Mouse (Mus musculus) myocyte (in vitro differentiated cells): Measurements from ENCODE around the gene Golt1b. TPM values are rescaled to one million over a fixed set of nuclear protein-coding genes. Genes with fewer than 3 reads are reported as not detected.

Experiments
- H3K27me3 ChIP-seq: one replicate; pipeline ENCODE4 v1.6.1; 2011; ENCODE audit not compliant: control insufficient read depth, insufficient read depth, insufficient read length
- H3K36me3 ChIP-seq: one replicate; pipeline ENCODE4 v1.6.1; 2011; ENCODE audit not compliant: control insufficient read depth, insufficient read depth
- H3K4me2 ChIP-seq: one replicate; pipeline ENCODE4 v1.6.1; 2011; ENCODE audit warnings: low read depth, control low read depth
- H3K4me3 ChIP-seq: one replicate; pipeline ENCODE4 v1.5.1; 2011; ENCODE audit warnings: mild to moderate bottlenecking, control low read depth, moderate library complexity
- H3K79me2 ChIP-seq: one replicate; pipeline ENCODE4 v1.6.1; 2011; ENCODE audit not compliant: control insufficient read depth, insufficient read depth
- H3ac ChIP-seq: one replicate; pipeline ENCODE4 v1.6.1; 2011; ENCODE audit not compliant: control insufficient read depth, insufficient read length
- CEBPB ChIP-seq: IDR thresholded peaks from 2 replicates; pipeline ENCODE4 v1.6.1; 2011; ENCODE audit warnings: mild to moderate bottlenecking, moderate library complexity; ENCODE audit not compliant: poor library complexity, insufficient read depth, severe bottlenecking
- E2F4 ChIP-seq: IDR thresholded peaks from one replicate; pipeline ENCODE4 v1.6.1; 2011; ENCODE audit warnings: mild to moderate bottlenecking, control low read depth, moderate library complexity; ENCODE audit not compliant: insufficient read depth
- MAX ChIP-seq: IDR thresholded peaks from one replicate; pipeline ENCODE4 v1.6.1; 2011; ENCODE audit warnings: low read depth, mild to moderate bottlenecking, control low read depth
- MYOD1 ChIP-seq, 3 experiments: IDR thresholded peaks; one replicate each; pipeline ENCODE4 v1.6.1; 2011; ENCODE audit warnings: control low read depth in 2 of 3, low read depth in 2 of 3, mild to moderate bottlenecking in 2 of 3, moderate library complexity in 1 of 3; ENCODE audit not compliant: insufficient read length in 2 of 3, control insufficient read depth in 1 of 3
- MYOG ChIP-seq, 3 experiments: IDR thresholded peaks; one replicate each; pipeline ENCODE4 v1.6.1; 2011; ENCODE audit warnings: control low read depth in 2 of 3, low read depth in 2 of 3, mild to moderate bottlenecking in 2 of 3; ENCODE audit not compliant: insufficient read length in 2 of 3, control insufficient read depth in 1 of 3, insufficient read depth in 1 of 3
- POLR2A ChIP-seq: IDR thresholded peaks from one replicate; pipeline ENCODE4 v1.6.1; 2011; ENCODE audit warnings: low read depth, mild to moderate bottlenecking, control low read depth, moderate library complexity; ENCODE audit not compliant: insufficient read length
- POLR2AphosphoS2 ChIP-seq: IDR thresholded peaks from one replicate; pipeline ENCODE4 v1.6.1; 2011; ENCODE audit warnings: low read depth, control low read depth; ENCODE audit not compliant: insufficient read length
- REST ChIP-seq: IDR thresholded peaks from one replicate; pipeline ENCODE4 v1.6.1; 2011; ENCODE audit warnings: mild to moderate bottlenecking, control low read depth, moderate library complexity; ENCODE audit not compliant: insufficient read depth, insufficient read length
- SRF ChIP-seq: IDR thresholded peaks from one replicate; pipeline ENCODE4 v1.6.1; 2011; ENCODE audit warnings: low read depth; ENCODE audit not compliant: control insufficient read depth, insufficient read length
- TCF12 ChIP-seq: IDR thresholded peaks from one replicate; pipeline ENCODE4 v1.6.1; 2011; ENCODE audit warnings: mild to moderate bottlenecking, control low read depth; ENCODE audit not compliant: poor library complexity, insufficient read depth, severe bottlenecking
- TCF3 ChIP-seq: IDR thresholded peaks from one replicate; pipeline ENCODE4 v1.6.1; 2011; ENCODE audit warnings: low read depth, control low read depth; ENCODE audit not compliant: insufficient read length
- USF1 ChIP-seq: IDR thresholded peaks from one replicate; pipeline ENCODE4 v1.6.1; 2011; ENCODE audit warnings: low read depth, mild to moderate bottlenecking, control low read depth, moderate library complexity
- polyA plus RNA-seq: library from polyadenylated mRNA; unstranded; fragments of >200 nt; fragmentation: generic; extraction: Trizol; gene quantifications from one replicate; pipeline ENCODE4 v1.2.1, GENCODE M21; 2012; ENCODE audit warnings: missing spikeins

Golt1b gene
- polyA plus RNA-seq, 1 experiment: 22.7 TPM

DNA sequence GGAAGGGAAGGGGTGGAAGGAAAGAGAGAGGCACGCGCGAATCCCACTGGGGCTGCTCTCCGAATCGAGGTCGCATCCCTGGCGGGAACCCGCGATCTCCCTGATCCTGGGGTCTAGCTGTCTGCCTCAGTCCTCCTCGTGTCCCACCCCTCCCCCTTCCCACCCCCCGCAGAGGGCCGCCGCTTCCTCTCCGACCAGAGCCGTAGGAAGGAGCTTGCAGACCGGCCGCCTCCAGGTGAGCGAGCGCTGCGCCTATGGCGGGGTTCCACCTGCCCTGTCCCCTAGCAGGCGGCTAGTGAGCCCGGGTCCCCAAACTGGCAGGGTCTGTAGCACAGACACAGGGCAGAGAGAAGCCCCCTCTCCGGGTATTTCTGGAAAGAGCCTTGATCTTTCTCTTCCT is 27.6 kb downstream of the Golt1b start:
- TF ChIP-seq MYOD1 (IDR thresholded peaks at IDR 0.05; ENCODE audit: control insufficient read depth in 1 of 3, insufficient read length in 2 of 3, low read depth in 2 of 3) (no peak), TCF12 (no peak), REST (no peak), POLR2AphosphoS2 (no peak), E2F4 (no peak), USF1 (no peak), TCF3 (no peak), CEBPB (no peak), MAX (no peak), MYOG (IDR thresholded peaks at IDR 0.05; ENCODE audit: control insufficient read depth in 1 of 3, insufficient read depth in 1 of 3, insufficient read length in 2 of 3, low read depth in 2 of 3) (no peak), POLR2A (no peak), SRF (no peak)
- H3K79me2 ChIP-seq: no peaks in the 10 kb centered on the region
- H3K36me3 ChIP-seq: peaks cover 4% of the 10 kb centered on the region
- H3K4me2 ChIP-seq: no peak overlapping the region
- no peak overlapping the region for H3ac ChIP-seq
- no peaks in the 10 kb centered on the region for H3K27me3 ChIP-seq
- H3K4me3 ChIP-seq: no peak overlapping the region

DNA sequence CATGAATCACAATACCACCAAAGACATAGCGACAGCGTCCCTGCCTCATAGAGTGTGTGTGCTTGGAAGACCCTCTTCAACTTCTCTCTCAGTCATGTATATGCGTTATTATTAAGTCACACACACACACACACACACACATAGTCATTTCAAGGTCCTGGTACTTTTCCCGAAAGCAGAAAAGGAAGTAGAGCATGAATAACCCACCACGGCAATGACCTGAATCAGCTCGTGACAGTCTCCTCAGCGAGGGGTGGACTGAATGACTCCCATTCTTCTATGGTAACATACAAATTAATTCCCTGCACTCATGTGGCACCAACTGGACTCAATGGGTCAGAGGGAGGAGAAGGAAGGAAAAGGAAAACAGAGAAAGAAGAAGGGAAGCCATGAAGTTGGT is 38.0 kb downstream of the Golt1b start:
- H3K4me2 ChIP-seq: no peak overlapping the region
- no peaks in the 10 kb centered on the region for H3K36me3 ChIP-seq
- H3K4me3 ChIP-seq: no peak overlapping the region
- no peak for TF ChIP-seq MAX
- TF ChIP-seq POLR2AphosphoS2: no peak
- no peak for TF ChIP-seq SRF
- TF ChIP-seq MYOG (IDR thresholded peaks at IDR 0.05; ENCODE audit: control insufficient read depth in 1 of 3, insufficient read depth in 1 of 3, insufficient read length in 2 of 3, low read depth in 2 of 3): no peak
- no peaks in the 10 kb centered on the region for H3K79me2 ChIP-seq
- H3ac ChIP-seq: no peak overlapping the region
- H3K27me3 ChIP-seq: no peaks in the 10 kb centered on the region

DNA sequence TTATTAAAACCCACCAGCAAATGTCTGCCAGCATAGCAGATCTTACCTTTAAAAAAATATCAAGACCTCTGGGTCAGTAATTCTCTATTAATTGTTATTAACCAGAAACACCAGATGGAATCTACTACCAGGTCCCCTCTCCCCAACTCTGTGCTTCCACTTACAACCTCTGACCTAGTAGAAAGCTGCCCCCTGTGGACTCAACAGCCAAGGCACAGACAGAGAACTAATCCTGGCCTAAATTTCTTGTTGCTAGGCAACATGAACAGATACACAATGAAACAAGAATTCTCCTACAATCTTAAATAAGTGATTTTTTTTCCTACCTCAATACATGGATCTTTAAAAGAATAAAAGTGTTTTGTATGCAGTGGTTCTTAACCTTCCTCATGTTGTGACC is 42.1 kb downstream of the Golt1b start:
- Histone ChIP-seq H3K36me3 (no peaks in the 10 kb centered on the region), H3ac (no peak overlapping the region), H3K79me2 (no peaks in the 10 kb centered on the region), H3K4me3 (no peak overlapping the region), H3K4me2 (no peak overlapping the region), H3K27me3 (no peaks in the 10 kb centered on the region)
- TF ChIP-seq SRF (no peak), POLR2AphosphoS2 (no peak), REST (no peak), MAX (no peak), CEBPB (no peak), USF1 (no peak), E2F4 (no peak), TCF12 (no peak), MYOD1 (IDR thresholded peaks at IDR 0.05; ENCODE audit: control insufficient read depth in 1 of 3, insufficient read length in 2 of 3, low read depth in 2 of 3) (no peak), MYOG (IDR thresholded peaks at IDR 0.05; ENCODE audit: control insufficient read depth in 1 of 3, insufficient read depth in 1 of 3, insufficient read length in 2 of 3, low read depth in 2 of 3) (no peak), POLR2A (no peak), TCF3 (no peak)

DNA sequence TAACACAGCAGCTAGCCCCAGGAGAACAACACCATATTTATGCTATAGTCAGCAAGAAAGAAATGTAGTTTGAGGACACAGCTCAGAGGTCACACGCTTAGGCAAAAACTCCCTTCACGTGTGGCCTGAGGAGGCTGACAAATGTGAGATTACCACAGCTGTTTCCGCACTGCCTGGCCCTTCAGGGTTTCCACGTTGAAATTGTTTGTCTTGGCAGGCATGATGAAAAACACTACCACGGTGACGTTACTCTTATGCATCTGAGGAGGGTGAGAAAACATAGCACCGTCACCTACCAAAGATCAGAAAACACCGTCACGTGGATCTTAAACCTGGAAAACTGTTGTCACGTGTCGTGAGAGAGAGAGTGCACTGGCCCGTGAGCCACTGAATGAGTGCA is 64.4 kb downstream of the Golt1b start:
- TF ChIP-seq E2F4: no peak
- no peak for TF ChIP-seq POLR2A
- no peak for TF ChIP-seq MYOD1 (IDR thresholded peaks at IDR 0.05; ENCODE audit: control insufficient read depth in 1 of 3, insufficient read length in 2 of 3, low read depth in 2 of 3)
- TF ChIP-seq REST: no peak
- TF ChIP-seq MAX: no peak
- TF ChIP-seq USF1: no peak
- TF ChIP-seq TCF12: no peak
- Histone ChIP-seq H3K4me3 (no peak overlapping the region), H3K4me2 (no peak overlapping the region), H3K36me3 (no peaks in the 10 kb centered on the region), H3K79me2 (no peaks in the 10 kb centered on the region), H3K27me3 (no peaks in the 10 kb centered on the region), H3ac (no peak overlapping the region)

DNA sequence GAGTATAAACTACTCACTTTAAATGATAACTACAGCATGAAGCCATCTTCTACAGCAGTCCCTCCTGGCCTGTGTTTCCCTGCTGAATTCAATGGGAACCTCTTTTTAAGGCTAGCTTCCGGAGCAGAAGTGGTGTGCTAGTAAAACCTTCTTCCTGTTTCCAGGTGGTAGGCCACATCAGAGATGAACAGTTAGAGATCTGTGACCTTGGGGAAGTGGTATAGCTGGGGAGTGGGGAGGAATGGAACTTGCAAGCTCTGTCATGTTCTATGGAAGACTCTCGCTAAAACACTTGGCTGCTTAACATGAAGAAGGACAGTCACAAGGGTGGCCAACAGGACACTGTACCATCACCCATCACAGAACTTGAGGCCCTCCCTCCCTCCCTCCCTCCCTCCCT is 66.3 kb downstream of the Golt1b start:
- Histone ChIP-seq H3ac (no peak overlapping the region), H3K36me3 (no peaks in the 10 kb centered on the region), H3K4me3 (no peak overlapping the region), H3K27me3 (no peaks in the 10 kb centered on the region), H3K4me2 (no peak overlapping the region), H3K79me2 (no peaks in the 10 kb centered on the region)
- TF ChIP-seq TCF12 (no peak), MYOD1 (IDR thresholded peaks at IDR 0.05; ENCODE audit: control insufficient read depth in 1 of 3, insufficient read length in 2 of 3, low read depth in 2 of 3) (no peak), POLR2A (no peak), E2F4 (no peak), POLR2AphosphoS2 (no peak), REST (no peak), USF1 (no peak), MAX (no peak), TCF3 (no peak), CEBPB (no peak), MYOG (IDR thresholded peaks at IDR 0.05; ENCODE audit: control insufficient read depth in 1 of 3, insufficient read depth in 1 of 3, insufficient read length in 2 of 3, low read depth in 2 of 3) (no peak), SRF (no peak)

Other genes with a start within 250 kb of the Golt1b start
- 0.19 TPM for gene Slco1a6, start 178.7 kb upstream of the Golt1b start, polyA plus RNA-seq
- gene Iapp, start 88.8 kb upstream of the Golt1b start, polyA plus RNA-seq: not detected
- gene Slco1a5, start 64.2 kb upstream of the Golt1b start, polyA plus RNA-seq: 0.20 TPM
- gene Pyroxd1, start 41.6 kb upstream of the Golt1b start, polyA plus RNA-seq: 4.1 TPM
- 8.8 TPM for gene Recql, start 134 bp upstream of the Golt1b start, polyA plus RNA-seq
- 0.19 TPM for gene Spx, start 26.2 kb downstream of the Golt1b start, polyA plus RNA-seq
- gene Gys2, start 85.9 kb downstream of the Golt1b start, polyA plus RNA-seq: not detected
- 52.1 TPM for gene Ldhb, start 120.7 kb downstream of the Golt1b start, polyA plus RNA-seq
- 0.02 TPM for gene Kcnj8, start 184.4 kb downstream of the Golt1b start, polyA plus RNA-seq